Mouse (Mus musculus) brain, embryonic 14.5 days (tissue): Measurements from ENCODE around the gene Acbd6. TPM values are rescaled to one million over a fixed set of nuclear protein-coding genes. Genes with fewer than 3 reads are reported as not detected.

Source experiments
- DNase-seq: peaks from one replicate; pipeline ENCODE4 v3.0.0-alpha.2; 2011; ENCODE audit warnings: low read depth
- CTCF ChIP-seq: fragments of 200-500 bp; IDR thresholded peaks from 2 replicates; pipeline ENCODE4 v1.5.1; 2012; ENCODE audit warnings: inconsistent platforms, mild to moderate bottlenecking, moderate library complexity, borderline replicate concordance; ENCODE audit not compliant: insufficient read depth, insufficient read length; ENCODE audit errors: extremely low read depth
- POLR2A ChIP-seq: fragments of 200-500 bp; IDR thresholded peaks from 2 replicates; pipeline ENCODE4 v1.6.1; 2012; ENCODE audit warnings: mild to moderate bottlenecking, inconsistent platforms, borderline replicate concordance; ENCODE audit not compliant: poor library complexity, insufficient read depth, insufficient read length, severe bottlenecking; ENCODE audit errors: extremely low read depth
- polyA plus RNA-seq: library from polyadenylated mRNA; depleted of rRNA; stranded (reverse); fragments of >200 nt; gene quantifications from 2 replicates; pipeline ENCODE4 v1.2.3, GENCODE M21; 2012

The Acbd6 gene
- polyA plus RNA-seq, 1 experiment = 98.6 TPM

- DNase-seq = no peak
- TF ChIP-seq POLR2A (no peak), CTCF (no peak)
Observed at GRCm38 (mm10) chr1:155562206-155562605, 4.3 kb downstream of the Acbd6 start.

GRCm38 (mm10) chr1:155564741-155565140 lies 6.8 kb downstream of the Acbd6 start:
- peak; percentile 73 for DNase-seq

GRCm38 (mm10) chr1:155568133-155568532 lies 10.2 kb downstream of the Acbd6 start:
- peak; percentile 31; the same call in 1 of the 2 replicates for TF ChIP-seq CTCF
- TF ChIP-seq POLR2A = no peak
- no peak for DNase-seq

More at GRCm38 (mm10) chr1:155564741-155565140, 6.8 kb downstream of the Acbd6 start:
- TF ChIP-seq POLR2A = no peak
- peak; percentile 75; the same call in 1 of the 2 replicates for TF ChIP-seq CTCF

- no peak for TF ChIP-seq CTCF
- TF ChIP-seq POLR2A = no peak
Observed at GRCm38 (mm10) chr1:155569340-155569739, 11.4 kb downstream of the Acbd6 start.

GRCm38 (mm10) chr1:155574966-155575673 lies 17.2 kb downstream of the Acbd6 start:
- peak; percentile 86 for DNase-seq
- TF ChIP-seq CTCF = peak; percentile 52
- no peak for TF ChIP-seq POLR2A

More at GRCm38 (mm10) chr1:155569340-155569739, 11.4 kb downstream of the Acbd6 start:
- no peak for DNase-seq

- peak; percentile 91 for DNase-seq
- peak; percentile 52; the same call in 1 of the 2 replicates for TF ChIP-seq CTCF
- no peak for TF ChIP-seq POLR2A
Observed at GRCm38 (mm10) chr1:155576432-155576831, 18.5 kb downstream of the Acbd6 start.

- no peak for DNase-seq
- TF ChIP-seq POLR2A = no peak
- no peak for TF ChIP-seq CTCF
Observed at GRCm38 (mm10) chr1:155577316-155577715, 19.4 kb downstream of the Acbd6 start.

- TF ChIP-seq POLR2A (no peak), CTCF (no peak)
- DNase-seq = no peak
Observed at GRCm38 (mm10) chr1:155587961-155588360, 30.0 kb downstream of the Acbd6 start.

- DNase-seq = no peak
- no peak for TF ChIP-seq CTCF
Observed at GRCm38 (mm10) chr1:155594141-155594540, 36.2 kb downstream of the Acbd6 start.

GRCm38 (mm10) chr1:155596576-155596975 lies 38.7 kb downstream of the Acbd6 start:
- TF ChIP-seq CTCF (no peak), POLR2A (no peak)
- DNase-seq = no peak

- DNase-seq = peak; percentile 3
- no peak for TF ChIP-seq POLR2A
- TF ChIP-seq CTCF = no peak
Observed at GRCm38 (mm10) chr1:155604706-155605105, 46.8 kb downstream of the Acbd6 start.

GRCm38 (mm10) chr1:155605391-155606155 lies 47.7 kb downstream of the Acbd6 start:
- TF ChIP-seq POLR2A (no peak), CTCF (no peak)
- DNase-seq = peak; percentile 94

GRCm38 (mm10) chr1:155606156-155606531 lies 48.2 kb downstream of the Acbd6 start:
- DNase-seq = no peak
- TF ChIP-seq CTCF (no peak), POLR2A (no peak)
